Mouse (Mus musculus) cerebellum, adult 9-10 months (tissue): ENCODE data around the gene Gda.

Source experiments
- DNase-seq: peaks from one replicate; pipeline ENCODE4 v3.0.0; 2022

Gene Gda

GRCm38 (mm10) chr19:21473345-21473744 is at the start of gene Gda:
Gene Gda (minus strand): TSS chr19:21473445.
- DNase-seq, result no peak

GRCm38 (mm10) chr19:21520280-21520679 is 47.0 kb upstream of the Gda start:
- DNase-seq, result no peak

GRCm38 (mm10) chr19:21510116-21510515 is 36.9 kb upstream of the Gda start:
- peak; percentile 32 for DNase-seq

GRCm38 (mm10) chr19:21507561-21508232 is 34.5 kb upstream of the Gda start:
- no peak for DNase-seq

- DNase-seq, result no peak
Observed at GRCm38 (mm10) chr19:21507133-21507532, 33.9 kb upstream of the Gda start.

GRCm38 (mm10) chr19:21504716-21505115 is 31.5 kb upstream of the Gda start:
- DNase-seq, result no peak

- DNase-seq, result no peak
Observed at GRCm38 (mm10) chr19:21499394-21499983, 26.2 kb upstream of the Gda start.

- DNase-seq, result no peak
Observed at GRCm38 (mm10) chr19:21495817-21496216, 22.6 kb upstream of the Gda start.

- no peak for DNase-seq
Observed at GRCm38 (mm10) chr19:21493807-21494521, 20.7 kb upstream of the Gda start.

- DNase-seq, result no peak
Observed at GRCm38 (mm10) chr19:21491391-21491790, 18.1 kb upstream of the Gda start.

- DNase-seq, result no peak
Observed at GRCm38 (mm10) chr19:21487124-21487944, 14.1 kb upstream of the Gda start.

- DNase-seq, result no peak
Observed at GRCm38 (mm10) chr19:21482096-21482495, 8.9 kb upstream of the Gda start.

GRCm38 (mm10) chr19:21481031-21481430 is 7.8 kb upstream of the Gda start:
- DNase-seq, result no peak

GRCm38 (mm10) chr19:21480053-21480419 is 6.8 kb upstream of the Gda start:
- no peak for DNase-seq

GRCm38 (mm10) chr19:21479183-21480052 is 6.2 kb upstream of the Gda start:
- DNase-seq, result no peak

GRCm38 (mm10) chr19:21478538-21478937 is 5.3 kb upstream of the Gda start:
- DNase-seq, result no peak

GRCm38 (mm10) chr19:21477780-21478179 is 4.5 kb upstream of the Gda start:
- DNase-seq, result no peak

- DNase-seq, result no peak
Observed at GRCm38 (mm10) chr19:21476782-21477181, 3.5 kb upstream of the Gda start.

- DNase-seq, result no peak
Observed at GRCm38 (mm10) chr19:21472121-21472780, 994 bp downstream of the Gda start.

- no peak for DNase-seq
Observed at GRCm38 (mm10) chr19:21461221-21461960, 11.9 kb downstream of the Gda start.

- no peak for DNase-seq
Observed at GRCm38 (mm10) chr19:21457461-21457860, 15.8 kb downstream of the Gda start.
